Mouse (Mus musculus) inflammation-experienced regulatory T-cells, adult 16 weeks (primary cell): ENCODE data around the gene Exoc7. TPM values are rescaled to one million over a fixed set of nuclear protein-coding genes. Genes with fewer than 3 reads are reported as not detected.

Source experiments
- polyA plus RNA-seq: library from polyadenylated mRNA; unstranded; fragments of 100-300 nt; shearing (Covaris generic); gene quantifications from one replicate; pipeline ENCODE4 v1.2.1, GENCODE M21; 2017

Gene Exoc7
- 102 TPM for polyA plus RNA-seq

GRCm38 (mm10) chr11:116307019-116307725, at the start of gene Exoc7:
Gene Exoc7 (minus strand): TSS chr11:116307233.

GRCm38 (mm10) chr11:116335244-116336036, 28.4 kb upstream of the Exoc7 start, which contains the start of gene Foxj1:
Gene Foxj1 (minus strand): TSS chr11:116335399.

GRCm38 (mm10) chr11:116280751-116281663, 26.0 kb downstream of the Exoc7 start, which contains the start of gene Galr2:
Gene Galr2 (plus strand): TSS chr11:116280939.

GRCm38 (mm10) chr11:116274045-116274666, 32.9 kb downstream of the Exoc7 start, which contains the start of gene Srp68:
Gene Srp68 (minus strand): TSS chr11:116274217.

Other genes with a start within 250 kb of the Exoc7 start
- 202 TPM for gene Unc13d, start 229.3 kb downstream of the Exoc7 start, polyA plus RNA-seq
- gene Wbp2, start 220.2 kb downstream of the Exoc7 start, polyA plus RNA-seq, result 214 TPM
- 0.32 TPM for gene Trim47, start 180.0 kb downstream of the Exoc7 start, polyA plus RNA-seq
- 9.8 TPM for gene Trim65, start 176.1 kb downstream of the Exoc7 start, polyA plus RNA-seq
- 91.0 TPM for gene Mrpl38, start 168.4 kb downstream of the Exoc7 start, polyA plus RNA-seq
- gene Fbf1, start 139.1 kb downstream of the Exoc7 start, polyA plus RNA-seq, result 10.1 TPM
- 62.6 TPM for gene Ten1, start 108.4 kb downstream of the Exoc7 start, polyA plus RNA-seq
- gene Acox1, start 108.2 kb downstream of the Exoc7 start, polyA plus RNA-seq, result 24.7 TPM
- 0.12 TPM for gene Evpl, start 69.2 kb downstream of the Exoc7 start, polyA plus RNA-seq
- gene Srp68, start 33.0 kb downstream of the Exoc7 start, polyA plus RNA-seq, result 91.6 TPM
- gene Galr2, start 26.3 kb downstream of the Exoc7 start, polyA plus RNA-seq, result not detected
- gene Foxj1, start 28.2 kb upstream of the Exoc7 start, polyA plus RNA-seq, result 0.11 TPM
- 1.9 TPM for gene Rnf157, start 105.8 kb upstream of the Exoc7 start, polyA plus RNA-seq
- gene Ubald2, start 126.9 kb upstream of the Exoc7 start, polyA plus RNA-seq, result 31.8 TPM
- gene Qrich2, start 159.0 kb upstream of the Exoc7 start, polyA plus RNA-seq, result not detected
- gene Prpsap1, start 187.0 kb upstream of the Exoc7 start, polyA plus RNA-seq, result 41.5 TPM
- gene Sphk1, start 223.7 kb upstream of the Exoc7 start, polyA plus RNA-seq, result not detected